Mouse (Mus musculus): ENCODE data around the gene Klhl29. TPM values are rescaled to one million over a fixed set of nuclear protein-coding genes. Genes with fewer than 3 reads are reported as not detected.

The Klhl29 gene
- total and polyA plus RNA-seq, 3 experiments, result 0.41 to 0.57 (median 0.42) TPM

GRCm38 (mm10) chr12:5261476-5261875 lies 114.0 kb downstream of the Klhl29 start:
- intact Hi-C loops (cut with DNase I), result no loop called here
- H3K79me2 ChIP-seq (replicated peaks; ENCODE audit: control insufficient read depth, insufficient read depth, low read length), result no peaks in the 10 kb centered on the region
- H3K36me3 ChIP-seq (ENCODE audit: control insufficient read depth, insufficient read depth, low read length), result no peaks in the 10 kb centered on the region
- WGBS, result 59% methylated on average over 4 of the region's 4 CpGs
- no peaks in the 10 kb centered on the region for H3K4me1 ChIP-seq (ENCODE audit: control insufficient read depth, insufficient read depth, low read length)
- H3K27ac ChIP-seq, result no peak overlapping the region
- no peak overlapping the region for H3K9ac ChIP-seq (ENCODE audit: low read depth, low read length)
- no peak for DNase-seq
- no peaks in the 10 kb centered on the region for H3K27me3 ChIP-seq (ENCODE audit: control insufficient read depth, insufficient read depth, low read length)
- TF ChIP-seq CTCF (IDR thresholded peaks at IDR 0.05) (no peak), POLR2A (IDR thresholded peaks at IDR 0.05; ENCODE audit: insufficient read depth, low read depth, low read length) (no peak), EP300 (IDR thresholded peaks at IDR 0.05; ENCODE audit: insufficient read depth, low read depth, low read length) (no peak)
- no peak overlapping the region for H3K4me3 ChIP-seq

- H3K36me3 ChIP-seq (ENCODE audit: control insufficient read depth, insufficient read depth, low read length), result no peaks in the 10 kb centered on the region
- H3K79me2 ChIP-seq (replicated peaks; ENCODE audit: control insufficient read depth, insufficient read depth, low read length), result no peaks in the 10 kb centered on the region
- intact Hi-C loops (cut with DNase I), result no loop called here
- H3K27ac ChIP-seq, result no peak overlapping the region
- 94% methylated on average over 3 of the region's 3 CpGs for WGBS
- DNase-seq, result no peak
- H3K27me3 ChIP-seq (ENCODE audit: control insufficient read depth, insufficient read depth, low read length), result no peaks in the 10 kb centered on the region
- H3K4me3 ChIP-seq, result no peak overlapping the region
- no peak overlapping the region for H3K9ac ChIP-seq (ENCODE audit: low read depth, low read length)
- TF ChIP-seq CTCF (IDR thresholded peaks at IDR 0.05), result no peak
- TF ChIP-seq POLR2A (IDR thresholded peaks at IDR 0.05; ENCODE audit: insufficient read depth, low read depth, low read length), result no peak
- TF ChIP-seq EP300 (IDR thresholded peaks at IDR 0.05; ENCODE audit: insufficient read depth, low read depth, low read length), result no peak
- H3K4me1 ChIP-seq (ENCODE audit: control insufficient read depth, insufficient read depth, low read length), result no peaks in the 10 kb centered on the region
Observed at GRCm38 (mm10) chr12:5258779-5259178, 116.7 kb downstream of the Klhl29 start.

GRCm38 (mm10) chr12:5257174-5257573 lies 118.3 kb downstream of the Klhl29 start:
- Histone ChIP-seq H3K27me3 (ENCODE audit: control insufficient read depth, insufficient read depth, low read length) (no peaks in the 10 kb centered on the region), H3K9ac (ENCODE audit: low read depth, low read length) (no peak overlapping the region), H3K36me3 (ENCODE audit: control insufficient read depth, insufficient read depth, low read length) (no peaks in the 10 kb centered on the region), H3K4me1 (ENCODE audit: control insufficient read depth, insufficient read depth, low read length) (no peaks in the 10 kb centered on the region; the same call in 1 of the 2 replicates), H3K79me2 (replicated peaks; ENCODE audit: control insufficient read depth, insufficient read depth, low read length) (no peaks in the 10 kb centered on the region), H3K4me3 (no peak overlapping the region), H3K27ac (no peak overlapping the region)
- TF ChIP-seq CTCF (IDR thresholded peaks at IDR 0.05) (no peak), POLR2A (IDR thresholded peaks at IDR 0.05; ENCODE audit: insufficient read depth, low read depth, low read length) (no peak), EP300 (IDR thresholded peaks at IDR 0.05; ENCODE audit: insufficient read depth, low read depth, low read length) (no peak)
- 69% methylated on average over 4 of the region's 4 CpGs for WGBS
- DNase-seq, result no peak
- intact Hi-C loops (cut with DNase I), result no loop called here

- intact Hi-C loops (cut with DNase I), result no loop called here
- Histone ChIP-seq H3K27ac (no peak overlapping the region), H3K79me2 (replicated peaks; ENCODE audit: control insufficient read depth, insufficient read depth, low read length) (no peaks in the 10 kb centered on the region), H3K27me3 (ENCODE audit: control insufficient read depth, insufficient read depth, low read length) (no peaks in the 10 kb centered on the region), H3K4me1 (ENCODE audit: control insufficient read depth, insufficient read depth, low read length) (no peaks in the 10 kb centered on the region; the same call in 1 of the 2 replicates), H3K36me3 (ENCODE audit: control insufficient read depth, insufficient read depth, low read length) (no peaks in the 10 kb centered on the region), H3K4me3 (no peak overlapping the region), H3K9ac (ENCODE audit: low read depth, low read length) (no peak overlapping the region)
- TF ChIP-seq POLR2A (IDR thresholded peaks at IDR 0.05; ENCODE audit: insufficient read depth, low read depth, low read length), result no peak
- TF ChIP-seq EP300 (IDR thresholded peaks at IDR 0.05; ENCODE audit: insufficient read depth, low read depth, low read length), result no peak
- TF ChIP-seq CTCF (IDR thresholded peaks at IDR 0.05), result no peak
- 60% methylated on average over 9 of the region's 9 CpGs for WGBS
- no peak for DNase-seq
Observed at GRCm38 (mm10) chr12:5255079-5255478, 120.4 kb downstream of the Klhl29 start.

- H3K4me1 ChIP-seq (ENCODE audit: control insufficient read depth, insufficient read depth, low read length), result no peaks in the 10 kb centered on the region; the same call in 1 of the 2 replicates
- TF ChIP-seq POLR2A (IDR thresholded peaks at IDR 0.05; ENCODE audit: insufficient read depth, low read depth, low read length) (no peak), CTCF (IDR thresholded peaks at IDR 0.05) (no peak), EP300 (IDR thresholded peaks at IDR 0.05; ENCODE audit: insufficient read depth, low read depth, low read length) (no peak)
- no peaks in the 10 kb centered on the region for H3K27me3 ChIP-seq (ENCODE audit: control insufficient read depth, insufficient read depth, low read length)
- H3K36me3 ChIP-seq (ENCODE audit: control insufficient read depth, insufficient read depth, low read length), result no peaks in the 10 kb centered on the region
- WGBS, result 85% methylated on average over 4 of the region's 4 CpGs
- no peak overlapping the region for H3K9ac ChIP-seq (ENCODE audit: low read depth, low read length)
- no peaks in the 10 kb centered on the region for H3K79me2 ChIP-seq (replicated peaks; ENCODE audit: control insufficient read depth, insufficient read depth, low read length)
- intact Hi-C loops (cut with DNase I), result no loop called here
- DNase-seq, result no peak
- H3K27ac ChIP-seq, result no peak overlapping the region
- H3K4me3 ChIP-seq, result no peak overlapping the region
Observed at GRCm38 (mm10) chr12:5254246-5254982, 121.1 kb downstream of the Klhl29 start.

- intact Hi-C loops (cut with DNase I), result no loop called here
- 79% methylated on average over 10 of the region's 10 CpGs for WGBS
Observed at GRCm38 (mm10) chr12:5253289-5254005, 122.0 kb downstream of the Klhl29 start.

More at GRCm38 (mm10) chr12:5253289-5254005, 122.0 kb downstream of the Klhl29 start:
- no peak for DNase-seq
- no peak overlapping the region for H3K27ac ChIP-seq
- no peak for TF ChIP-seq CTCF (IDR thresholded peaks at IDR 0.05)
- no peaks in the 10 kb centered on the region for H3K27me3 ChIP-seq (ENCODE audit: control insufficient read depth, insufficient read depth, low read length)
- H3K79me2 ChIP-seq (replicated peaks; ENCODE audit: control insufficient read depth, insufficient read depth, low read length), result no peaks in the 10 kb centered on the region
- no peaks in the 10 kb centered on the region for H3K36me3 ChIP-seq (ENCODE audit: control insufficient read depth, insufficient read depth, low read length)
- no peaks in the 10 kb centered on the region; the same call in 1 of the 2 replicates for H3K4me1 ChIP-seq (ENCODE audit: control insufficient read depth, insufficient read depth, low read length)
- no peak overlapping the region for H3K9ac ChIP-seq (ENCODE audit: low read depth, low read length)
- H3K4me3 ChIP-seq, result no peak overlapping the region
